Mouse (Mus musculus) urinary bladder, postnatal 36 days (tissue): ENCODE data around the gene Apoe.
"Not testable (repeated sequence)": the region's sequence is repeated elsewhere in the genome, so short reads cannot be mapped to it uniquely, and the experiment has no call there.

Source experiments
- DNase-seq, 2 experiments: peaks; one replicate each; pipeline ENCODE4 v3.0.0; 2022; ENCODE audit warnings: low spot score in 2 of 2, mixed read lengths in 1 of 2

Gene Apoe

DNA sequence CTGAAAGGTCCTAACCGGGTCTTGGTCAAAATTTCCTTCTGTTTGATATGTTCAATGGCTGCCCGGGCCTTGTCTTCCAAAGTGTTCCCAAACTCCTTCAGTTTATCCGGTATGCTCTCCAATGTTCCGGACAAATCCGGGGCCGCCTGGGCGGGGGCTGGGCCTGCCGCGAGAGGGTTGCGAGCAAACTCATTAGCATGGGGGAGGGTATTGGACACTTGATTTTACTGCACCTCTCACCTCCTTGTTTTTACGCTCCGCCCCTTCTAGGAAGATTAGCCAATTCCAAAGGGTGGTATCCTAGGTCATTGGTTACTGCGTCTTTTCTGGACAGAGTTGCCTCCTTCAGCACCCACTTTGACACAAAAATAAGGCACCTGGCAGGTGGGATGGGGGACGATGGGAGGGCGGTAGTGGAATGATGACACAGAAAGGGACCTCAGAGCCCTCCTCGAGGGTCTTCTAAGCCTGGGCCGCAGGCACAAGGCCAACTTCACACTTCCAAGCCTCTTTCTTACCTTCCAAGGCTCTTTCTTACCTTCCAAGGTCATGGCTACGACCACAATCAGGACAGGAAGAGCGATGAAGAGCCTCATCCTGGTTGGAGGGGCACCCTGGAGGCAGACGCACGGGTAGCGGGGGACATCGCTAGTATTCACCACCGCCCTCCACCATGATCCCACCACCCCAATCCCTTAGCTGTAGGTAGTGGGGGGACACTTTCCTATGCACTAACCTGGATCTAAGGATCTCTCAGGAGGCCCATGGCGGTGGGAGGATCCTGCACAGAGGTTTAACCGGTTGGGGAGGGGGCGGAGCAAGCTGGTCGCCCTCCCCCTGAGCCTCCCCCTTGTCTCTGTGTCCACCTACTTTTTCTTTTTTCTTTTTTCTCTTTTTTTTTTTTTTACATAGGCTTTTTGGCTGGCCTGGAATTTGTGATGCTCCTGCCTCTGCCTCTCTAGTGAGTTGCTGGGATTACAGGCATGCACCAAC, 6.8 kb downstream of the Apoe start, which contains the start of gene Apoc1:
Gene Apoc1, minus strand, starts transcription at position 788 of the 993 bp plus-strand sequence.
- peak in 1 of 2 experiments; percentile 62 for DNase-seq

DNA sequence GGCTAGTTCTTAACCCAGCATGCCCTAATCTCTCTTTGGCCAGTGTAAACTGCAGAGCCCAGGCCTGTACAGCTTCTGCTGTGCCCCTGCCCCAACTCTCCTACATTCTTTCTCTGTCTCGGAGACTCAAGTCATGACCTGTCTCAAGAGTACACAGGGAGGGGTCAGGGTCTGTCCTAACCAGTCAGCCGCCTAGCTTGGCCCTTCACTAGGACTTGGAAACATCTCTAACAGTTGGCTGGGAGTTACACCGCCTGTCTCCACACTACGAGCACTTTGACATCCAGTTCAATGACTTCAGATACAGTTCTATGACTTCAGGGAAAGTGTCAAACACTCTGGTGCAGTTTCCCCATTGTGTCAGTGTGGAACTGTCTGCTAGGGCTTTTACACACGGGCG, 7.6 kb downstream of the Apoe start:
- DNase-seq, result no peak

DNA sequence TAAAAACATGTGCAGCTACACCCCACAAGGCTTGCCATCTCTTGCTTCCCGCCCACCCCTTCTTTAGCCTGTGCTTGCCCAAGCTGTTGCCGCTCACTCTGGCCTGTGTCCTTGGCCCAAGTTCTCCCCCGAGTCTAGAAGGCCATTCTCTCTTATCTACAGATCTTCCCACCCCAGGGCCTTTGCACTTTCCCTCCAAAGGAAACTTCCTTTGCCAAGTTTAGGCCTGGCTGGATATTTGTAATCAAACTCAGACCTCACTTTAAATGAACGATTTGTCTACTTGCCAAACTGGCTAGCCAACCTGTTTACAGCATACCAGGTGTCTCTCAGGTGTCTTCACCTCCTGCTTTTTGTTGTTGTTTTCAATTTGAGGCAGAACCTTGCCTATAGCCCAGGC, 8.1 kb downstream of the Apoe start:
- no peak for DNase-seq

DNA sequence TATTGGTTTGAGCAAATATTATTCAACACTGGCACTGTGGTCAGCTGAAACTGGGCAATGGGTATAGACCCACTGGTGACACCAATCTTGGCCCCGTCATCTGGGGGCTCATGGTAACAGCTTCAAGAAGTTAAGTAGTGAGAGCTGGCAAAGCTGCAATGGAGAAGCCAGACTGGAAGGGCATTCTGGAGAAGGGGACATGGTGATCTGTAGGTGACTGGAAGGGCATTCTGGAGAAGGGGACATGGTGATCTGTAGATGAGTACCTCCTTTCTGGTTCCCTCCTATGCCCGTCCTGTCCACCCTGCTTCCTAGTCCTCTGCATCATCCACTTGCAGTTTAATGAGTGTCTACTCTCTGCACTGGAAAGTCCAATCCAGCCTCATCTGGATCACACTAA, 10.4 kb downstream of the Apoe start:
- no peak for DNase-seq

DNA sequence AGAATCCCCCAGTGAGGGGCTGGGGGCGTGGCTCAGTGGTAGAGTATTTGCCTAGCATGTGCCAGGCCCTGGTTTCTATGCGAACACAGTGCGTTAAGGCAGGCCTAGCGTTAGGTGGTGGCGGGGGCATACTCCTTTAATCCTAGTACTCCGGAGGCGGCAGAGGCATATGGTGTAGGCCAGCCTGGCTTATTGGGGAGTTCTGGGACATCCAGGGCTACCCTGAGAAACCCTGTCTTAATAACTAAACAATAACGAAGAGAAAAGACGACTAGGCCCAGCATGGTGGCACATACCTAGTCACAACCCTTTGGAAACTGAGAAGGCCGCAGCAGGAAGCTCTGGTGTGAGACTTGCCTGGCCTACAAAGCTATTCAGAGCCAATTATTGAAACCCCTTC, 10.9 kb downstream of the Apoe start:
- DNase-seq, result no peak

DNA sequence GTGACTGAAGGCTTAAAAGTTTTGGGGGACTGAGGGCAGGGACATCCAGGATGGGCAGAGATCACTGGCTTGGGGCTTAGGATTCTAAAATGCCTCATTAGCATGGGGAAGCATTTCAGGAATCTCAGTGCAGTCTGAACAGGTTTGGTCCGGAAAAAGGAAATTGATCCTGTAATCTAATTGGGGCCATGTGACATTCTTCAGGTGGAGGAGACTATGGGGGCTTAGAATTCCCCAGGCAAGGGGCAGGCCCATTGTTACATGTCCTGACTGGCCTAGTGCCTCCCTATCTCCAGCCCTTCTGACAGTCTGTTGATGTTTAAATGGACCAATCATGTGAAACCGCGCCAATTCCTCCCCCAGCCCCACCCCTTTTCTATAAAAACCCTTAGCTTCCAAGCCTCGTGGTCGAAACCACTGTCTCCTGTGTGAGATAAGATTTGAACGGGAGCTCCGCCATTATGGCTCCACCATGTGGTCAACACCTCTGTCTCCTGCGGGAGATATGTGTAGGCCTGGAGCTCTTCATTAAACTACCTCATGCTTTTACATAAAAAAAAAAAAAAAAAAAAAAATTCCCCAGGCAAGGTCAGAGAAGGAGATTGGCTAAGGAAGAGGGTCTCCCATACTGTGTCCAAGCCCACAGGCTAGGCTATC, 11.9 kb downstream of the Apoe start:
- DNase-seq, result not testable (repeated sequence)

DNA sequence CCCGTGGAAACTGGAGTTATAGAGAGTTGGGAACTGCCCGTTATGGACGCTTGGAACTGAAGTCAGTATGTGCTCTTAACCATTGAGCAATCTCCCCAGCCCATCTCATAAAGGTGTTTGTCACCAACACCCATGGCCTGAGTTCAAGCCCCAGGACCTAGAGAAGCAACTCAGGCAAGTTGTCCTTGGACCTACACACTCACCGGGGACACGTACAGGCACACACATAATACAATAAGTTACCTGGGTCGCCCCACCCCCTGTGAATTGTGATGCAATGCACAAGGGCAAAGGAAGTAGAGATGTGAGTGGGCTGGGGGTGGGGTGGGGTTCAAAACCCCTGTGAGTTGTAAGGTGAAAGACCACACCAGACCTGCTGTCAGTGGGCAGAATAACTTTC, 12.5 kb downstream of the Apoe start:
- no peak for DNase-seq

DNA sequence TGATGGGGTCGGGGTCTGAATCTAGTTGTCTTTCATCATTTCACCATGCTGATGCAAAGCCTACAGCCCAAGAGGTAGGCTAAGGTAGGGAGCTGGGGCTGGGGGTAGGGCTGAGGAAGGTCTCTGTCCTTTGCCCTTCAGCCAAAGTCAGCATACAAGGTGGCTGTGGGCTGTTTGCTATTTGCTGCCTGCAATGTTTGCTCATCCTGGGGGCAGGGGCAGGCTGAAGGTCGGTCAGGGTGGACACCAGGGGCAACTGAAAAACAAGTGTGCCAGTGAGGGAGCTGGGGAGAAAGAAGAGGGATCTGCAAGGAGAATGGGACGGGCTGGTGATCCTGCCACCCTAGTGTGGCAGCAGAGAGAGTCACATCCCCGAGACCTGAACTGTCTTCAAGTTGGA, 13.6 kb downstream of the Apoe start:
- DNase-seq, result no peak

DNA sequence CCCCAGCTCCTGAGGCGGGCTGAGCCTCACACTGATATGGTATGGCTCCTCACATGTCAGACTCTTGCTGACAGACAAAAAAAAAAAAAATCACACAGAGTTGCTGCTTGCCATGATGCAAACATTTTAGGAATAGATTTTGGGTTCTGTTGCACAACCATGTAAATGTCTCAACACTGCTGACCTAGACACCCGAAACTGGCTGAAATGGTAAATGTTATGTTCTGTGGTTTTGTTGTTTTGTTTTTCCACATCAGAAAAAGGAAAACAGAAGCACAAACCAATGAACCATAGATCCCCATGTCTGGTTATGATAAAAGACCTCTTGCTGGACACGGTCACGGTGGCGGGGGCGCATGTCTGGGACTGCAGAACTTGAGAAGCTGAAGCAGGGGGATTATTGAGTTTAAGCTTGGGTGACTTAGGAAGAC, 15.2 kb downstream of the Apoe start:
- DNase-seq, result no peak

DNA sequence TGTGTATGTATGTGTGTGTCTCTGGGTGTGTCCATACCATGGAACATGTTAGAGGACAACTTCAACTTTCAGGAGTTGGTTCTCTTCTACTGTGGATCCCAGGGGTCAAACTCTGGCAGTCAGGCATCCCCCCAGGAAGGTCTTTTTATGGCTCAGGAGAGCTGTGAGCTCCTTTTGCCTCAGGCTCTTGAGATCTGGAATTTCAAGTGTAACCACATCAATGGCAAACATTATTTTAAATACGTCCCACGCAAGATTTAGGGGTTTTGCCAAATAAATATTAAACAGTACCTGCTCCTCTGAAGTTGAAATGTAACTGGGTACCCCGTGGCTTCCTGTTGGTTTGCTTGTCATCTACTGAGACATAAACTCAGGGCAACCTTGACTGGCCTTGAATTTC, 16.0 kb downstream of the Apoe start:
- DNase-seq, result no peak

DNA sequence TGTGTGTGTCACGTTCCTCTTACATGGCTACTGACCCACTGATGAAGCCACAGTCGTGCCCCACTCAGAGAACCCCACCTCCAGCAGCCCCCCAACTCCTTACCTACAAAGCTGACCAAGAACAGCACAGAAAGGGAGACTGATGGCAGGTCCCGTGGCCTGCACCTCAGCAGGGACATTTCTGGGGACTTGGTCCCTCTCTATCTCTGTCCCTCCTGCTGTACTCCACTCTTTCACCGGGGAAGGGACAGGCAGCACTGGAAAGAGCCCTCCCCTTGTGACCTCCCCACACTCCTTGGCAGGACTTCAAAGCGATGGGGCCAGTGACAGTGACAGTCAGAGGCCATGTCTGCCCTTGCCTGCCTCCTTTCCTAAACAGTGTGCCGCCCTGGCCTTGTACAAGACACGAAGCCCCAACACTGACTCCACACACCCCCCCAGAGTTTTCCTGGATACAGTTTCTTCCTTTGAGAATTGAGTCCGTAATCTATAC, 17.7 kb downstream of the Apoe start, which contains the start of the genes Gm44805 and Apoc4:
Gene Gm44805, minus strand, starts transcription at position 222 of the 493 bp plus-strand sequence.
Gene Apoc4, minus strand, starts transcription at position 278 of the 493 bp plus-strand sequence.
- DNase-seq, result no peak

DNA sequence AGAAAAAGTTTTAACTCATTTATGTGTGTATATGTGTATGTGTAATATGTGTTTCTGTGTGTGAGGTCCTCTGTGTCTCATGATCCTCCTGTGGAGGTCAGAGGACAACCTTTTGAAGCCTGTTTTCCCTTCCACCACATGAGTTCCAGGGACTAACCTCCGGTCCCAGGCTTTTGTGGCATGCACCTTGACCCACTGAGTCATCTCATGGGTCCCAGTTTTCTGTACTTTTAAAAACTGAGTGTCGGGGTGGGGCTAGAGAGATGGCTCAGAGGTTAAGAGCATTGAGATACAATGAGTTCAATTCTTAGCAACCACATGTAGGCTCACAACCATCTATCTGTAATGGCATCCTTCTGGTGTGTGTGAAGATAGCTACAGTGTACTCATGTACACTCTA, 18.3 kb downstream of the Apoe start:
- DNase-seq, result no peak

DNA sequence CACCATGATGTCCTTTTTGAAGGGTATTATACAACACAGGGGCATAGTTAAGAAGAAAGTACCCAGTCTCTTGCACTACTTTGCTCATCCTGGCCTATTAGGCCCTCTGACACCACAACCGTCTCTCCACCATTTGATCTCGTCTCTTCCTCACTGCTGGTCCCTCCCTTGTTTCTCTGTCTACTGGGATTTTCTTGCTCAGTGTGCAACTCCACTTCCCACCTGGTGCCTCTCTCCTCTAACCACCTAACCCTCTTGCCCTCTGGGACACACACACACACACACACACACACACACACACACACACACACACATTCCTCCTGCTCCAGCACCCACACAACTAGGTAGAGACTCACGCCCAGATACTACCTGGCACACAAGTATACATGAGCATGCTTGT, 20.1 kb downstream of the Apoe start:
- DNase-seq, result no peak

DNA sequence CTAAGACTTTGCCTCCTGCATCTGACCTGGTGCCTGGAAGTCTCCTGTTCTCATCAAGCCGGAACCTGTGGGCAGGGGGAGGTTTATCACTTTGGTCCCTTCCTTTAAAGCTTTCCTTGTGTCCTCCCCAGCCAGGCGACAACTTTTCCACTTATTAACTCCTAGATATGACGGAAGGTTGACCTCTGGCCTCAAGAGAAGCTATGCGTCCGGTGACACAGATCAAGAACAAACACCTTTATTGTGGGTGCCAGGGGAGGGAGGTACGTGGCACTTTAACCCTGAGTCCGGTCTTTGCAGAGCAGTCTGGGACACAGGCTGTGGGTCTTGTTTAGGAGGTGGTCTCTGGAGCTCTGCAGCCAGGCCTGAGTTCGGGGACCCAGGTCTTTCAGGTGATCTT, 21.1 kb downstream of the Apoe start, which contains the start of gene Apoc2:
Gene Apoc2, minus strand, starts transcription at position 70 of the 400 bp plus-strand sequence.
- no peak for DNase-seq

DNA sequence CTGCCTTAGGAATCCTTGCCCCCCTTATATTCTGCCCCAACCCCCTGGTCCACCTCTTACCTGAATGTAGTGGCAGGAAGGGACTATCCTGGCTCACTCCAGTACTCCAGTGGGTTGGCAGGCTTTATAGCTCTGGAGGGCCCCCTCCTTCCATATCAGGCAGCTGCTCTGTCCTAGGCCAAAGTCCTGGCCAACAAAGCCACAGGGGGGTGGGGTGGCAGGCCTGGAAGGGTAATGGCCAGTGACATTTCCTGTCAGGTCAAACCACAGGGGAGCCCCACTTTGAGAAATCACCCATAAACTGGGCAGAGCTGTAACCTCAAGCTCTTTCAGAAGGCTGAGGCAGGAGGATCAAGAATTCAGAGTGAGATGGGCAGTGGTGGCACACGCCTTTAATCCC, 22.3 kb downstream of the Apoe start:
- no peak for DNase-seq

DNA sequence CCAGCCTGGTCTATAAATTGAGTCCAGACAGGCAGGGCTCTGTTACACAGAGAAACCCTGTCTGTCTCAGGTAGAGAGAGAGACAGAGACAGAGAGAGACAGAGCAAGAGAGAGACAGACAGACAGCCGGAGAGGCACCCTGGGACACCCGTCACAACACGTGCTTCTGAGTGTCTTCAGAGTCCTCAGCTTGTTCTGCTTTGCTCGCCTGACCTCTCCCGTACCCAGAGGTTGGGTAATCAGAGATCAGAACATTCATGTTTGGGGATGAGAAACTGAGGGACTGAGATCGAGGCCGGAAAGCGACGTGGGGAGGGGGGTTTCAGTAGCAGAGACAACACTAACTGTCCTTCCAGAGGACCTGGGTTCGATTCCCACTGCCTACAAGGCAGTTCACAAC, 23.2 kb downstream of the Apoe start:
- DNase-seq, result no peak

DNA sequence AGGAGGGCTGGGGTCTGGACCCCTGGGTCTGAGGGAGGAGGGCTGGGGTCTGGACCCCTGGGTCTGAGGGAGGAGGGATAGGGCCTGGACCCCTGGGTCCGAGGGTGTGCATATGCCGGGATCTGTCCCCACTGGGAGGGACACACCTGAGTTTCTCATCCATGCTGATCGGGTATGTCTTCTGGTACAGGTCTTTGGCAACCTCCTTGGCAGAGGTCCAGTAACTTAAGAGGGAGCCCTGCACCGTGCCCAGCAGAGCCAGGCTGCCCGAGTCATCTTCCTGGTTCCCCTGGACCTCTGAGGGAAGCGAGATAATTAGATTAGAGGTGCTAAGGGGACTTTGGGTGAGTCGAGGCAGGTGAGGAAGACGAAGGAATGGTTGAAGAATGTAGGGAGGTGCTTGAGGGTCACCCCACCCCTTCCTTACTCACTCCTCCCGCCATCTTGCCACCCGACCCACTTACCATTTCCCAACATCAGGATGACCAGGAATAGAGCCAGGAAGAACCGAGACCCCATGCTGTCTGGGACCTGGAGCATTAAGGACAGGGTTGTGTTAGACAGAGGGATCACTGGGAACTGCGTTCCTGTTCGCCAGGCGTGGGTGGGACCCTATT, 25.8 kb downstream of the Apoe start:
- DNase-seq, result no peak

DNA sequence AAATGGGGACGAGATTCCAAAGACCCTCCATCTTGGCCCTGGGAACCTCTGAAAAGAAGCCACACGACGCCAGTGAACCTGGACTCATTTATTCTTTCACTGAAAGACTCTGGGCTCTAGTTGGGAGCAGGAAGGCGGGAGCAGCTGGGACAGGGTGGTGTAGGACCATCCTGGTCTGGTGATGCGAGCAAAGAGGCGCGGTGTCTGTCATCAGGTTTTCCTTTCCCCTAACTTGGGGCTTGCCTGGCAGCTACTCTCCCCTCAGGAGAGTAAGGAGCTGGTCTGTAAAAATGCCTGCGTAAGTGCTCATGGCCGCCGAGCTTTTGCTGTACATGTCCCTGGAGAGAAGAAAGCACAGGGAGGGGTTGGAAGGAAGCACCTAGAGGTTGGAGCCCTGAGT, 27.5 kb downstream of the Apoe start:
- no peak for DNase-seq

DNA sequence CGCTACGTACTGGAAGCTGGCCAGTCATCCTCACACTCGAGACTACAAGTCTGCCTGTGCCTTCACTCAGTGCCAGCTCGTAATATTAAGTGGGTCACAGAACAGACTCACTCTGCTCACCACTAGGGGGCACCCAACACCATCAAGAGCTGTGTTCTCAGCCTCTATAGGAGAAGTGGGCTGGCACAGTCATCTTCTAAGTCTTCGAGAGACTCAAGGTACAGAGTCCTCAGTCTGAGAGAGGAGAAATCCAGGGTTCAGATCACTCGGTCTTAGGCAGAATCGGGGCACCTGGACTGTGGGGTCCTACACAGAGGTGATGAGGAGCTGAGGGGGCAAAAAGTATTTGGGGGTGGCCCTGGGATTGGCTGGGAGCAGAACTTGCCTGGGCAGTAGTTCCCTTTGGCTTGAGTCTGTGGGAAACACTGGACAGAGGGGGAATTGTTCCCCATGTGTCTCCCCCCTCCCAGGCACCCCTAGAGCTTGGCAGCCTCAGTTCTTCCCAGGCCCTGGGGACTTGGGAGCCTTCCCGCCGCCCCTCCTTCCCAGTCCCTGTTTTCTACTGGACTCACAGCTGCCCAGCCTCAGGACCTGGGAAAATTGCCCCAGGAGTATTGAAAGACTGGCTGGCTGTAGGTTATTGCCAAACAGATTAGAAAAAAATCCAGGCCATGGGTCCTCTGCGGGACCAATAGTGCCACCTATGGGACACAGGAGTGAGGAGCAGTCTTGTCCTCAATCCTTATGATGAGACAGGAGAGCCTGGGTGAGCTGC, 29.9 kb downstream of the Apoe start:
- DNase-seq, result peak; percentile 81 to 89

DNA sequence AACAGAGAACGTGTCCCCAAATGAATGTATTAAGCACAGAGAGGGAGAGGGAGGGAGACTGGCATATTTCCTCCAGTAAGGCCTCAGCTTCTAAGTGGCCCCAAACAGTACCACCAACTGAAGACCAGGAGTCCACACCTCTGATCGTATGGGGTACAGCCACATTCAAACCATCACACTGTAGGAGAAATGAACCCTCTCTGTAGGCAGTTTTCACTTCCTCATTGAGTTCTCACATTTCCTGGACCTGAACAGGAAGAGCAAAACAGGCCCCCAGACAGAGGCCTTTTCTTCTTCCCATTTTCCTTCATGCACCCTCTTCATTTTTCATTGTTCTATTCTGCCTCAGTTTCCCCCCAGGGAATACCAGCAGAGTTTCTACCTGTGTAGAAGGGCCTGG, 31.6 kb downstream of the Apoe start:
- DNase-seq, result no peak

DNA sequence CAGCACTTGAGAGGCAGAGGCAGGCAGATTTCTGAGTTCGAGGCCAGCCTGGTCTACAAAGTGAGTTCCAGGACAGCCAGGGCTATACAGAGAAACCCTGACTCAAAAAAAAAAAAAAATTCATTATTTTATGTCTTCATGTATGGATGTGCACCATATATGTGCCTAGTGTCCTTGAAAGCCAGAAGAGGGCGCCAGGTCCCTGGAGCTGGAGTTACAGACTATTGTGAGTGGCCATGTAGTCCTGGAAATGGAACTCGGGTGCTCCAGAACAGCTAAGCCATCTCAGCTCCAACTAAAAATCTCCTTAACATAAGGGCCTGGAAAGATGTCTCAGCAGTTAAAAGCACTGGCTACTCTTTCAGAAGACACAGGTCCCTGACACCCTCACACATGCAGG, 32.2 kb downstream of the Apoe start:
- no peak for DNase-seq
